ENCODE assay signal across 8 mouse cellular contexts in genomic region chrX:169798987-169799680, GRCm38 (mm10). TPM values are rescaled to one million over a fixed set of nuclear protein-coding genes. Genes with fewer than 3 reads are reported as not detected.
DNase-seq lines count a peak whose midpoint lies in the region; ATAC-seq lines count a peak whose summit lies in the region.

No protein-coding gene starts in this region.

- 3% methylated on average over 11 of the region's 11 CpGs for WGBS in heart, embryonic 13.5 days
- 13% methylated on average over 11 of the region's 11 CpGs for WGBS in kidney, embryonic 16.5 days
- WGBS in lung, embryonic 15.5 days, result 7% methylated on average over 11 of the region's 11 CpGs

- H3K4me1 ChIP-seq in heart, embryonic 13.5 days, result no peaks in the 10 kb centered on the region
- H3K4me1 ChIP-seq in kidney, embryonic 16.5 days (ENCODE audit: insufficient read depth, low read length), result no peaks in the 10 kb centered on the region
- H3K4me1 ChIP-seq in lung, embryonic 15.5 days, result no peaks in the 10 kb centered on the region

- H3K36me3 ChIP-seq in heart, embryonic 13.5 days, result no peaks in the 10 kb centered on the region
- H3K36me3 ChIP-seq in kidney, embryonic 16.5 days (ENCODE audit: insufficient read depth, low read length), result no peaks in the 10 kb centered on the region
- no peaks in the 10 kb centered on the region for H3K36me3 ChIP-seq in lung, embryonic 15.5 days

- H3K9ac ChIP-seq in heart, embryonic 13.5 days, result 0 out of 2 replicates have a peak overlapping the region, but pooled peaks have one; percentile 54
- H3K9ac ChIP-seq in kidney, embryonic 16.5 days (replicated peaks; ENCODE audit: low read length), result no peak overlapping the region
- no peak overlapping the region for H3K9ac ChIP-seq in lung, embryonic 15.5 days

- H3K27ac ChIP-seq in heart, embryonic 13.5 days (replicated peaks), result no peak overlapping the region
- H3K27ac ChIP-seq in kidney, embryonic 16.5 days (ENCODE audit: low read length), result no peak overlapping the region
- no peak overlapping the region for H3K27ac ChIP-seq in lung, embryonic 15.5 days

- 0 out of 2 replicates have a peak, but pooled peaks have one; percentile 50 for ATAC-seq in common myeloid progenitor, adult 5-6 weeks (replicated peaks; ENCODE audit: low read depth, poor library complexity, severe bottlenecking)
- ATAC-seq in heart, embryonic 13.5 days (ENCODE audit: extremely low read depth, insufficient number of reproducible peaks, low FRiP score, low TSS enrichment), result no peak
- ATAC-seq in kidney, embryonic 16.5 days (ENCODE audit: low FRiP score, low TSS enrichment), result no peak
- no peak for ATAC-seq in lung, embryonic 15.5 days (ENCODE audit: borderline replicate concordance, extremely low read depth, low FRiP score, low TSS enrichment)

- H3K27me3 ChIP-seq in heart, embryonic 13.5 days (replicated peaks), result no peaks in the 10 kb centered on the region; the same call in 1 of the 2 replicates
- H3K27me3 ChIP-seq in kidney, embryonic 16.5 days (ENCODE audit: insufficient read depth, low read length), result peaks cover 18% of the 10 kb centered on the region
- peaks cover 10% of the 10 kb centered on the region for H3K27me3 ChIP-seq in lung, embryonic 15.5 days

- no peaks in the 10 kb centered on the region for H3K9me3 ChIP-seq in heart, embryonic 13.5 days
- no peaks in the 10 kb centered on the region for H3K9me3 ChIP-seq in kidney, embryonic 16.5 days (ENCODE audit: low read length)
- no peaks in the 10 kb centered on the region for H3K9me3 ChIP-seq in lung, embryonic 15.5 days

- peak overlapping the region; percentile 42 for H3K4me2 ChIP-seq in heart, embryonic 13.5 days
- peak overlapping the region; percentile 38 for H3K4me2 ChIP-seq in kidney, embryonic 16.5 days (replicated peaks; ENCODE audit: low read depth, low read length)
- peak overlapping the region; percentile 16; the same call in 1 of the 2 replicates for H3K4me2 ChIP-seq in lung, embryonic 15.5 days

- peak overlapping the region; percentile 43 for H3K4me3 ChIP-seq in heart, embryonic 13.5 days
- H3K4me3 ChIP-seq in kidney, embryonic 16.5 days (ENCODE audit: low read length), result peak overlapping the region; percentile 39
- peak overlapping the region; percentile 28 for H3K4me3 ChIP-seq in lung, embryonic 15.5 days

- peak; percentile 39 to 62 for DNase-seq in right cerebral cortex, postnatal 10 days (ENCODE audit: low spot score in 2 of 2)
- no peak for DNase-seq in right cerebral cortex, postnatal 25 days
- DNase-seq in skeletal muscle tissue, adult 2 months (ENCODE audit: low read depth, low spot score), result peak; percentile 10
- no peak for DNase-seq in gastrocnemius, postnatal 10 days

RNA-seq across cellular contexts. Expression of gene 4933400A11Rik, which starts 19.7 kb away (rescaled TPM):
- not detected in 2 replicates for total RNA-seq in common myeloid progenitor, adult 5-6 weeks (2017)
- 0.24 TPM in 2 replicates for polyA plus RNA-seq in heart, embryonic 13.5 days (2015; fragmentation: Nextera tagmentation; extraction: Ambion mirVana)
- not detected in 2 replicates for polyA plus RNA-seq in kidney, embryonic 16.5 days (2015; fragmentation: Nextera tagmentation; extraction: Ambion mirVana)
- 0.18 and 0.24 TPM in 2 replicates for polyA plus RNA-seq in lung, embryonic 15.5 days (2015; fragmentation: Nextera tagmentation; extraction: Ambion mirVana)
- total RNA-seq in gastrocnemius, postnatal 10 days (2021), result not detected

Comparison
In these comparisons a context has a peak if more than half of its experiments do, and no peak if none do; other contexts are left out.
1. DNase-seq: peak in right cerebral cortex, postnatal 10 days (2 of 2) and skeletal muscle tissue, adult 2 months (single experiment); none in right cerebral cortex, postnatal 25 days (single experiment) and gastrocnemius, postnatal 10 days (single experiment).
2. Peak in every context shown above with its lines, with median percentiles within 50 percentile points of each other: H3K4me2 ChIP-seq and H3K4me3 ChIP-seq.